Mouse (Mus musculus) frontal cortex, adult (tissue): ENCODE measurements around the gene Chrd.

Source experiments
- ATAC-seq: cut with Nextera tagmentation; 2 replicates; pipeline ENCODE4 v1.9.2; 2017; ENCODE audit warnings: mild to moderate bottlenecking, moderate library complexity, mixed read lengths; ENCODE audit not compliant: low TSS enrichment

Chrd gene

DNA sequence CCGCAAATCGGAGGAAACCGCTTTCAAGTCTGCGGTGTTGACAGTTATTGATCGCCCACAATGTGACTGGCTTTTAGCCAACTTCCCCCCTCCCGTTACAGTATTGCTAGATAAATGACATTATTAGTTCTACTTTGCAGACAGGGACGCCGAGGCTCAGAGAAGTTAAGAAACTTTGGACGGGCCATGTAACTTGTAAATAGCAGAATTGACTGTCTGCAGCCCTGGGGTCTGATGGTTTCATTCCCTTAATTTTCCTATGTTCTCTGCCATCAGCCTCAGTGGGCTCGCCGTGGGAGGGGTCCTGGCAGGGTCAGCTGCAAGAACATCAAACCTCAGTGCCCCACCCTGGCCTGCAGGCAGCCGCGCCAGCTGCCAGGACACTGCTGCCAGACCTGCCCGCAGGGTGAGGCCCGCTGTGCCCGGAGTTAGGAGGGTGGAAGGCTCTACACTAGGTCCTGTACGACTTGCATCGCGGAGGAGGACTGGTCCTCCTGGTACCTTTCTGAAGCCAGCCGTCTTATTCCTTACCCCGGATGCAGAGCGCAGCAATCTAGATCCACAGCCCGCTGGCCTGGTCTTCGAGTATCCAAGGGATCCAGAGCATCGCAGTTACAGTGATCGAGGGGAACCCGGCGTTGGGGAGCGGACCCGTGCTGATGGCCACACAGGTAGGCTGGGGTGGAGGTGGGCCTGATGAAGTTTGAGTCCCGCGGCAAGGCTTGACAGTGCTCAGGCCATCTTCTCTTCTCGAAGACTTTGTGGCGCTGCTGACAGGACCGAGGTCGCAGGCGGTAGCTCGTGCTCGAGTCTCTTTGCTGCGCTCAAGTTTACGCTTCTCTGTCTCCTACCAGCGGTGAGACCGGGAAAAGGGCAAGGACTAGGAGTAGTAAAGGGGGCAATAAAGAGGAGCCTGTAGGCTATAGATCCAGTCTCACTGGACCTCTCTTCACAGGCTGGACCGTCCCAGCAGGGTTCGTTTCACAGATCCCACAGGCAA lies 1.1 kb downstream of the Chrd start, which contains the start of gene Thpo:
TSS of gene Thpo (minus strand) at position 781 of the 1,000 bp plus-strand sequence.
- ATAC-seq: no peak

DNA sequence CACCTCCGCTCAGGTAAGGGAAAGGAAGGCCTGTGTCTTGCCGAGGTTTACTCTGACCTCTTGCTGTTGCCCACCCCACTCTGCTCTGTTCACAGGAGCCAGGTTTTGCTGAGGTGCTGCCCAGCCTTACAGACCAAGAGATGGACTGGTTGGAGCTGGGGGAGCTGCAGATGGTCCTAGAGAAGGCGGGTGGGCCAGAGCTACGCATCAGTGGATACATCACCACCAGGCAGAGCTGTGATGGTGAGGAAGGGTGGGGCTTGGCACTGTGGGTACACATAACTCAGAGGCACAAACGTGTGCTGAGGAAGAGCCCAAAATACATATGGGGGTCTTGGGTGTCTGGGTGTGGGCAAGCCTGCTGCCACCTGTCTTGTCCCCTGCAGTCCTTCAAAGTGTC lies 2.7 kb downstream of the Chrd start:
- no peak for ATAC-seq

DNA sequence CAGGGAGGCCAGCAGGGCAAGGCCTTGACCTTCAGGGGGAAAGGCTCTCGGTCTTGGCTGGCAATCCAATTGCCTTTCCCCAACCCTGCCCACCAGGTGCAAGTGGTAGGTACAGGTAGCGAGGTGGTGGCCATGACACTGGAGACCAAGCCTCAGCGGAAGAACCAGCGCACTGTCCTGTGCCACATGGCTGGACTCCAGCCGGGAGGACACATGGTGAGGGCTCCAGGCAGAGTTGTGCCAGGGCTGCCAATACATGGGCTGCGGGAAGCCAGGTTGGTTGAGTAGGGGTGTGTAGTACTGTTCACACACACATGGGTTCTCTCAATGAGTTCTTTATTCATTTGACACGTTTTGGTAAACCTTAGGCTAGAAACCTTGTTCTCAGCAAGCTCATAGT lies 3.2 kb downstream of the Chrd start:
- no peak for ATAC-seq

DNA sequence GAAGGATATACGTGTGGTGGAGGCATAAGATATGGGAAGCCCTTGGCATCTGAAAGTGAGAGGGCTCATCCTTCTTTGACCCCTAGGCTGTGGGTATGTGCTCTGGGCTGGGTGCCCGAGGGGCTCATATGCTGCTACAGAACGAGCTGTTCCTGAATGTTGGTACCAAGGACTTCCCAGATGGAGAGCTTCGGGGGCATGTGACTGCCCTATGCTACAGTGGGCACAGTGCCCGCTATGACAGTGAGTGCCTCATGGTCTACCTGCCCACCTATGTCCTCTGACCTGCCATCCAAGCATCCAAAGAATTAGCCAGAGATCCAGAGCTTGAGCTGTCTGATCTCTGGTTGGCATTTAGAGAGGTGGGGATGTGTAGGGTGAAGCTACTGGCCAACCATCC lies 3.9 kb downstream of the Chrd start:
- no peak for ATAC-seq

DNA sequence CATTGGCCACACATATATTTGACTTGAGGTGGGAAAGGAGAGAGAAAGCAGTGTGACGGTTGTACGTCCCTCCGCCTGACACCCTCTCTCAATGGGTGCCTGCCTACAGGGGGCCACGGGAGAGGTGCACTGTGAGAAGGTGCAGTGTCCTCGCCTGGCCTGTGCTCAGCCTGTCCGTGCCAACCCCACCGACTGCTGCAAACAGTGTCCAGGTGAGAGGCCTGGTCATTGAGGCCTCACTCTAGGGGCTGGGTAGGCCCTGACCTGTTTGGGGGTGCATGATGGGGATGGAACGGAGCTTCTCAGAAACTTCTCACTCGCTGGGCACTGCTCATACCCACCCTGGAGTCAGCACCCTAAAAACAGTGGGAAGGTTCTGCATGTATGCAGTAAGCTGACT lies 6.9 kb downstream of the Chrd start:
- no peak for ATAC-seq

DNA sequence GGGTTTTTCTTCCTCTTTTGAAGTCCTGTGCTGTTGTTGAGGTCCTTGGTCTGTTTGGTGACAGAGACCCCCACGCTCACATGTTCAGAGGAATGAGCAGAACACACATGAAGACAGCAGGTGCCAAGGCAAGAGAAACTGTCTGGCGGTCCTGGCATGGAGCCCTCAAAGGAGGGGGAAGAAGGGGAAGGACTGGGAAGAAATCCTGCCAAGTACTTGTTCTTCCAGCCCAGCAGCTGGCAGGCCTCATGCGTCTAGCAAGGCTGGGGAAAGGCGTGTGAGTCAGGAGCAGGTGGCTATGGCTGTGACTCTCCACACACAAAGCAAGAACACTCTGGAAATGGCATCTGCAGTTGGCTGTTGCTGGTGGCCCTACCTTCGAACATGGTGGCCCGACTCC lies 13.7 kb downstream of the Chrd start:
- peak; percentile 92 for ATAC-seq

DNA sequence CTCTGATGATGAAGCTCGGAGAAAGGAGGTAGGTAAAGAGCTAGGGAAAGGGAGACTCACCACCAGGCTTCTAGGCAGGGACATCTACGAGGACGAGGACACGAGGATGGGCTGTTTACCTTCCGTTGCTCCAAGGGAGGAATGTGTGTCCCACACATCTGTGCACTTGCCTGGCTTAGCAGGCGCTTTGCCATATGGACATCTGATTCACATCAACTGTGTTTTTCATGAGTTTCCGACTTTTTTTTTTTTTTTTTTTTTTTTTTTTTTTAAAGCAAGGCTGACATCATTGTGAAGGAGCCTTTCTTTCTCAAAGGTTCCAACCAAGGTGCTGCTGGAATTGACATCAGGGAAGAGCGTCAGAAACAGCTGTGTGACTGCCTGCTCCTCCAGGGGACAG lies 17.6 kb downstream of the Chrd start:
- no peak for ATAC-seq

DNA sequence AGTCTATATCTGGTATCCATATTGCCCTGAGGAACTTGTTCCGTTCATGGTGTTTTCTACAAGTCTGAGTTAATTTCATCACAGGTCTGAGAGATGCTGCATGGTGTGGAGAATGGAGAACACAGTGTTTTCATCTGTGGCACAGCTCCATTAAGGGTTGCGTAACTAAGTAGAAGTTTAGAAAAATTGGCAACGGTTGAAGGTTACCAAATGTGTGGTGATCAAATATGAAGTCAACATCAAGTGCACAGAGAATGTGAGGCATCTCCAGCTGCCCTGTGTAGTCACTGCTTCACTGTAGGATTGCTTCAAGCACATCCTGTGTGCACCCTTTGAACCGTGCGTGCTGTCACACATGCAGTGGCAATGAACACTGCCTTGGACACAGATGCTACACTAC lies 23.1 kb downstream of the Chrd start:
- ATAC-seq: no peak

DNA sequence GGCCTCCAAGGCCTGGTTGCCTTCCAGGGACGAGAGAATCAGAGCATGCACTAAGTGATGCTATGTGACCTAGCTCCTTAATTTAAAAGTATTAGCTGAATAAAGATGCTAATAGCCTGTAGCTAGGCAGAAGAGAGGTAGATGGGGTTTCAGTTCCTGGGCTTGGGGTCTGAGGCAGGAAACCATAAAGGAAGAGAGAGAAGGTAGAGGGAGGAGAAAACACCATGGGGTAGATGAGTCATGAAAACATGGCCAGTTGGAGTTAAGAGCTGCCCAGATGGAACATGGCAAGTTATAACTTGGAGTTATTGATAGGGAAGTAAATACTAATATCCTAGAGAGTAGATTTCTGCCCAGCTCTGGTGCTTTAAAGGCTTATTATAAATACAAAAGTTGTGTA lies 24.5 kb downstream of the Chrd start:
- no peak for ATAC-seq

DNA sequence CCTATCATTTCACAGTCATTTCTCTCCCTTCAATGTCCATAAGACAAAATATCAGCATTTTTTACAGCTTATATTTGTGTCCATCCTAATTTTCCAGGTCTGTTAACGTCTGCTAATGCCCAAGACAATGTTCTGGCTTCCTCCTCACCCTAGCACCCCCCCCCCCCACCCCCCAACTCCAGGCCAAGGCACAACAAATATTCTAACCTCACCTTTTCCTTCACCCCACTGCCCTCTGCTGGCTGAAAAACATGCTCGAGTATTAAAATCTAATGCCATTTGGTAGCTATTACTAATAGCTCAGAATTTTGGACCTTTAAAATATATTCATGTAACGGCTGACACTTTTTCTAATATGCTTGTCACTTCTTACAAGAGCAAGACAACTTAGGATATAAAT lies 28.8 kb downstream of the Chrd start:
- ATAC-seq: no peak

DNA sequence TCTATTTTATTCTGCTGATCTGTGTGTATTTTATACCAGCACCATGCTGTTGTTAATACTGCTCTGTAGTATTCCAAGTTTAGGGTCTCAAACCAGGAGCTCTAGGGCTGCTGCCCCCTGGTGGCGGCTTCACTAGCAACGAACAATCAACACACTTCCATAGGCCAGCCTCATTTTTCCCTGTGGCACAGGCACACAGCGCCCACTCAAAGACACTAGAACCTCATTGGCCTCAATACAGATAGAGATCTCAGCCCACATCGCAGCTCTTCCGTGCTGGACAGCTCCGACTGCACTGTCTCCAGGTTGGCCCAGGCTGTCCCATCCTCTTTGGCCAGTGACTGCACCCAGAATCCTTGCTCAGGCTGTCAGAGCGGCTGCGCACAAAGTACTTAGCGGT lies 32.3 kb downstream of the Chrd start:
- no peak for ATAC-seq

DNA sequence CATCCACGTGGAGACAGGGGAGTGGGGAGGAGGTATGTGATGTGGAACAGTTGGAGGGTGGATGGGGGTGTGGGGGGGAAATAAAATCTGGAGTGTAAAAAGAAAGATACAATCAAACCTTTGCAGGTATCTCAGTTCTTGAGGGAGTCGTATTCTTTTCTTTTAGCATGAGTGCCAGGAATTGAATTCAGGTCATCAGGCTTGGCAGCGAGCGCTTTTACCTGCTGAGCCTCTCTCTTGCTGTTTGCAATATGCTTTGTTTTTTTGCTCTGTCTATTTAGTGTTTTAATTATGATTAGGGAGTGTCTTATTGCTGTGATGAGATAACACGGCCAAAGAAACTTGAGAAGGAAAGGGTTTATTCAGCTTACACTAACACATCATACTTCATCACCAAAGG lies 42.1 kb downstream of the Chrd start:
- no peak for ATAC-seq

DNA sequence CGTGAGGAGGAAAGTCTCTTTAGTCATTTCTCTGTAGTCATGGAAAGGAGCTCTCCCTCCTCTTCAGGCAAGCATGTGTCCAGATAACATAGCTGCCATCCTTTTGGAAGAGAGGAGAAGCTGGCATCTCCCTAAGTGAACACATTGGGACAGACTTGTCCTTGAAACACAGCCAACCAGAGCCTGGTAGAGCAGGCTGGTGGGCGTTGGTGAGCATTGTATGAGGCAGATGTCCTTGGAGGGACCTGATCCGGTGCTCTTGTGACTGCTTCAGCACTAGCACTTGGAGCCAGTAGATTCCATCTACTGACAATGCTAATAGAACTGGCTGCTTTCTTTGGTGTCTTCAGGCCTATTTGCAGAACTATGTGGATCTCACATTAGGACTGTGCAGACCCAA lies 46.9 kb downstream of the Chrd start:
- ATAC-seq: peak; percentile 20; the same call in 1 of the 2 replicates

DNA sequence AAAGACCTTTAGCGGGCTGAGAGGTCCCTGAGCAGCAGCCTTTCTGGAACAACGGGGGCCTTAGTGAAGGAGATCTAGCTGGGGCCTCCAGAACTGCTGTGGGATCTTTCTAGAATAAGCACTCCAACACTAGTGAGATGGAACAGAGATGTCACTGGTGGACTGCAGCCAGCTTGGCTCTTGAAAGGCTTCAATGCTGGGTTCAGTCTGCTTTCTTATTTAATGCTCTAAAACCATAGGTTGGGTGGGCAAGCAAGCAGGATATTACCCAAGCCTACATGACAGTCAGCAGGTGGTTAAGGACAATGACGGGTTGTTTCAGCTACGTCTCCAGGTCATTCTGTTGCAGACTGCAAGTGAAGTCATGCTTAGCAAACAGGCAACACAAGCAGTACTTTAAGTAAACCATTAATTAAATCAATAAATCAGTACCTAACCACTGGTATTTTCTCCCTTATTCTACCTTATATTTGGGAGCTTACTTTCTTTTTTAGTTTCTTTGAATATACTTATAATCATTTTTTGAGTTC lies 48.2 kb downstream of the Chrd start:
- ATAC-seq: no peak

DNA sequence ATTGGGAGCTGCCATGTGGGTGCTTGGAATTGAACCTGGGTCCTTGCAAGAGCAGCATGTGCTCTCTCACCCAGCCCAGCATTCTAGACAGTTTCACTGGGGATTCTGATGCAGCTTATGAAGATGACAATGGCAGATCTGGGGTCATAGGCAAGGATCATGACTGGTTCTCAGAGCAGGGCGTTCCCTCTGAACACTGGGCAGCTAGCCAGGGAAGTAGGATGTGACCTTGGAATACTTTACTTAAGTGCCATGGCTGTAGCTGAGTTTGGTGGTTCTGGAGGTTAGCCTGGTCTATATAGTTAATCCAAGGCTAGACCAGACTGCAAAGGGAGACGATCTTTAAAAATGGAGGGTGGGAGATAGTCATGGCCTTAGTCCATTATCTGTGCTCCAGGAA lies 51.0 kb downstream of the Chrd start:
- ATAC-seq: no peak

DNA sequence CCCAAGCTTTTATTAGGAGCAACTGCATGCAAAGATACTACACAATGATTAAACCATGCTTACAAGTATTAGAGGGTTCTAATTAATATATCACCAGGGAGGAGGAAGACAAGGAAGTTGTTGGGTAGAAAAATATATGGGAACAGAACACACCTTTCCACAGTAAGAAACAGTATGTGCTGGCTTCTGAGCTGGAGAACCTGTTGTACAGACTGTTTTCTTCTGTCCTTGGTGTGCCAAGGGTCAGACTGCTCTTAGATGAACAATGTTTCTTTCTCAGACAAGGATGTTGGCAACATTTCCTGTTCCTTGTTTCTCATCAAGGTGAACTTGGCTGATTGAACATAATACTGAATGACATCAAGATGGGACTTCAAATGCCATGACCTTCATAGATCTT lies 51.8 kb downstream of the Chrd start:
- ATAC-seq: no peak

DNA sequence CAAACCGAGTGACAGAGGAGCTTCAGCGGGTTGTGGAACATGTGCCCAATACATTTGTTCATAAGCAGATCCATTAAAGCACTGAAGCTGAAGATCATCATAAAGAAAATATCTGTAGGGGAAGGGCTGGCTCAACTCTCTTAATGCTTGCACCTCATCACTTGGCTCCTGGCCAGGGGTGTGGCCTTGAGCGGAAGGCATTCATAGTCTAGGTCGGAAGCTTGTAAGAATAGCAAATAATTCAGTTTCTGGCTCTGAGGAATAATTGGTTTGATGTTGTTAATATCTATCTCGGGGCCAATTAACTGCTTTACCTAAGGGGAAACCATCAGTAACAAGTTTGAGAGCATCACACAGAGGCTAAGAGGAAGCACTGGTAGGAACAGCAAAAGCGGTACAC lies 53.6 kb downstream of the Chrd start:
- ATAC-seq: no peak

DNA sequence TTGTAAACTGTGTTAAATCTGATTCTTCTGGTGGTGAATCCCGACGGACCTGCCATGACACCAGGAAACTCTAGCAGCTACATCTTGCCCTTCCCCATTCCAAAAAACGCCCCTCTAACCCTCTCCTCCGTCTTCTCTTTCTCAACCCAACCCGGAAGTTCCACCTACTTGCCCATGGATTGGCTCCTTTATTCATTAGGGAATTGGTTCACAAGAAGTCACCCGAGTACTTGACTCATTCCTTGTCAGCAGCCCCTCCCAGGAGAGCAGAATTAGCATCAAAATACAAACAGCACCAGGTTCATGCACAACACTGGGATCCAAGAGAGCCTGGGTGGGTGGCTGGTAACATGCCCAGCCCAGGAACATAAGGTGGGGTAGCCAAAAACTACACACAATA lies 58.9 kb downstream of the Chrd start:
- ATAC-seq: no peak
